Mouse (Mus musculus) stomach, postnatal 0 days (tissue): ENCODE measurements around the gene Mef2c. TPM values are rescaled to one million over a fixed set of nuclear protein-coding genes. Genes with fewer than 3 reads are reported as not detected.

Source experiments
- ATAC-seq: fragments of 200-750 bp; cut with Nextera tagmentation; 2 replicates; pipeline ENCODE4 v1.8.0; 2017; ENCODE audit not compliant: low FRiP score, low TSS enrichment
- DNase-seq: peaks from one replicate; pipeline ENCODE4 v3.0.0-alpha.2; 2016; ENCODE audit warnings: low spot score
- H3K27ac ChIP-seq: fragments of 300-500 bp; sonication (generic); replicated peaks from 2 replicates; pipeline ENCODE4 v1.5.1; 2014; ENCODE audit warnings: mild to moderate bottlenecking, control low read depth
- H3K27me3 ChIP-seq: fragments of 300-500 bp; sonication (generic); 2 replicates; pipeline ENCODE4 v1.6.1; 2014; ENCODE audit warnings: low read length; ENCODE audit not compliant: control insufficient read depth, insufficient read depth
- H3K36me3 ChIP-seq: fragments of 300-500 bp; sonication (generic); 2 replicates; pipeline ENCODE4 v1.6.1; 2014; ENCODE audit warnings: low read length, mixed read lengths; ENCODE audit not compliant: control insufficient read depth, insufficient read depth
- H3K4me1 ChIP-seq: fragments of 300-500 bp; sonication (generic); replicated peaks from 2 replicates; pipeline ENCODE4 v1.6.1; 2014; ENCODE audit warnings: antibody characterized with exemption; ENCODE audit not compliant: control insufficient read depth, insufficient read depth
- H3K4me2 ChIP-seq: fragments of 300-500 bp; sonication (generic); replicated peaks from 2 replicates; pipeline ENCODE4 v1.6.1; 2014; ENCODE audit warnings: low read depth, mild to moderate bottlenecking, control low read depth, moderate library complexity
- H3K4me3 ChIP-seq: fragments of 300-500 bp; sonication (generic); 2 replicates; pipeline ENCODE4 v1.5.1; 2014; ENCODE audit warnings: low read depth, low read length, control low read depth
- H3K9ac ChIP-seq: fragments of 300-500 bp; sonication (generic); 2 replicates; pipeline ENCODE4 v1.6.1; 2014; ENCODE audit warnings: mild to moderate bottlenecking, low read length, control low read depth, mixed read lengths
- H3K9me3 ChIP-seq: fragments of 300-500 bp; sonication (generic); 2 replicates; pipeline ENCODE4 v1.6.1; 2016; ENCODE audit warnings: low read length; ENCODE audit not compliant: control insufficient read depth
- CTCF ChIP-seq: IDR thresholded peaks from 2 replicates; pipeline ENCODE4 v1.5.1; 2016; ENCODE audit warnings: antibody characterized with exemption, low read depth, mild to moderate bottlenecking, moderate library complexity
- EP300 ChIP-seq: optimal IDR thresholded peaks from 2 replicates; pipeline ENCODE3; 2016; ENCODE audit warnings: antibody characterized with exemption
- WGBS: fragments of 180-500 bp; shearing (Covaris S2); extraction: QIAGEN DNeasy Blood & Tissue Kit; methylation state at CpG from one replicate; pipeline ENCODE4 v1.1.7; 2014; 5-methylcytosine and 5-hydroxymethylcytosine counted together
- polyA plus RNA-seq: library from polyadenylated mRNA; unstranded; fragments of >200 nt; fragmentation: Nextera tagmentation; extraction: Ambion mirVana; gene quantifications from 2 replicates; pipeline ENCODE4 v1.2.1, GENCODE M21; 2015

Mef2c gene
- polyA plus RNA-seq, 1 experiment from 2014 or later = 18.4 TPM

DNA sequence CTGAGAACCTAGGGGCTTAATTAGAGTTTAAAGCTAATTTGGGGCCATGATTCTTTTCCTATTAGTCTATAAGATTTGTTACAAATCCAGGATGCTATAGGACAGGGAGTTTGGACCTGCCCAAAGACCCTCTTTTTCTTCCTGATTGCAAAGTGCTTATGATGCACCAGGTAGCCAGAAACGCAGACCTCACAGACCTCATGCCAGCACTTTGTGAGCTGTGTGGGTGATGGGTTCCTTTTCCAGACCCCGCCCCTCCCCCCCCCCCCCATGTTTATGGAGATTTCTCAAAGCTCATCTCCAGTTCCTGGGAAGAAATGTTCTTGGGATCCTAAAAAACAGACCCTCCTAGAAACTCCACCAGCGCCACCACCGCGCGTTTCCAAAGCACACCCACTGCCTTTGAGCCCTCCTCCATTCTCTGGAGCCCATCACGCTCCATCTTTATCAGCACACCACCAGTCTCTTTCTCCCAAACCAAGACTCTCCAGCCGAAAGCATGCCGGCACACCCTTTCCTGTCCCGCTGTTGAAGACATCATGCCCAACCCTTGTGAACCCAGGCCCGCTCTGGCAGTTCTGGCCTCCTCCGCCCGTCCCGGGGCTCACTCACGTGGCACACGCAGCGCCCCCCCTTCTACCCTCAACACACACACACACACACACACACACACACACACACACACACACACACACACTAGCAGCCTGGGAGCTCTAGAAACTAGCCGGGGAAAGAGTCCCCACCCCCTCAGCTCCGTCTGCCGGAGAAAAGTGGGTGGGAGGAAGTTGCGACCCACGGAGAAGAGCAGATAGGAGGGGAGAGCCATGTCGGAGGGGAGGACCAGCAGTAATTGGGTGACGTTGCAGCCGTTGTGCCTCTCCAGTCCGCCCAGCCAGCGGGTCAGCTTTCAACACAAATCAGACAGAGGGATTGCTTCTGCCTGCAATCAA lies 14.1 kb downstream of the Mef2c start:
- Histone ChIP-seq H3K9me3 (no peaks in the 10 kb centered on the region), H3K27me3 (no peaks in the 10 kb centered on the region), H3K4me3 (peak overlapping the region; percentile 41), H3K9ac (peak overlapping the region; percentile 51), H3K4me2 (peak overlapping the region; percentile 60), H3K36me3 (no peaks in the 10 kb centered on the region), H3K27ac (peak overlapping the region; percentile 46), H3K4me1 (no peaks in the 10 kb centered on the region)
- no peak for TF ChIP-seq EP300
- TF ChIP-seq CTCF = peak; percentile 8; the same call in 1 of the 2 replicates
- ATAC-seq (peak; percentile 79), DNase-seq (peak; percentile 44)
- under 1% methylated on average over 26 of the region's 27 CpGs for WGBS

GRCm38 (mm10) chr13:83520807-83521206 lies 17.0 kb downstream of the Mef2c start:
- Histone ChIP-seq H3K9me3 (no peaks in the 10 kb centered on the region), H3K27ac (no peak overlapping the region), H3K36me3 (no peaks in the 10 kb centered on the region), H3K4me1 (no peaks in the 10 kb centered on the region), H3K4me2 (no peak overlapping the region), H3K4me3 (no peak overlapping the region), H3K27me3 (no peaks in the 10 kb centered on the region), H3K9ac (no peak overlapping the region)
- 68% methylated on average over 4 of the region's 4 CpGs for WGBS
- ATAC-seq (no peak), DNase-seq (no peak)
- no peak for TF ChIP-seq EP300
- no peak for TF ChIP-seq CTCF

GRCm38 (mm10) chr13:83523232-83523969 lies 19.6 kb downstream of the Mef2c start:
- 5% methylated on average over 35 of the region's 35 CpGs for WGBS
- no peaks in the 10 kb centered on the region for H3K36me3 ChIP-seq
- H3K27me3 ChIP-seq = no peaks in the 10 kb centered on the region
- H3K4me2 ChIP-seq = peak overlapping the region; percentile 51
- H3K9me3 ChIP-seq = no peaks in the 10 kb centered on the region
- TF ChIP-seq CTCF = no peak
- no peak for TF ChIP-seq EP300
- H3K9ac ChIP-seq = peak overlapping the region; percentile 56; the same call in 1 of the 2 replicates
- DNase-seq (peak; percentile 34), ATAC-seq (peak; percentile 80; the same call in 1 of the 2 replicates)
- peak overlapping the region; percentile 87; the same call in 1 of the 2 replicates for H3K27ac ChIP-seq
- peak overlapping the region; percentile 67 for H3K4me3 ChIP-seq
- H3K4me1 ChIP-seq = no peaks in the 10 kb centered on the region

DNA sequence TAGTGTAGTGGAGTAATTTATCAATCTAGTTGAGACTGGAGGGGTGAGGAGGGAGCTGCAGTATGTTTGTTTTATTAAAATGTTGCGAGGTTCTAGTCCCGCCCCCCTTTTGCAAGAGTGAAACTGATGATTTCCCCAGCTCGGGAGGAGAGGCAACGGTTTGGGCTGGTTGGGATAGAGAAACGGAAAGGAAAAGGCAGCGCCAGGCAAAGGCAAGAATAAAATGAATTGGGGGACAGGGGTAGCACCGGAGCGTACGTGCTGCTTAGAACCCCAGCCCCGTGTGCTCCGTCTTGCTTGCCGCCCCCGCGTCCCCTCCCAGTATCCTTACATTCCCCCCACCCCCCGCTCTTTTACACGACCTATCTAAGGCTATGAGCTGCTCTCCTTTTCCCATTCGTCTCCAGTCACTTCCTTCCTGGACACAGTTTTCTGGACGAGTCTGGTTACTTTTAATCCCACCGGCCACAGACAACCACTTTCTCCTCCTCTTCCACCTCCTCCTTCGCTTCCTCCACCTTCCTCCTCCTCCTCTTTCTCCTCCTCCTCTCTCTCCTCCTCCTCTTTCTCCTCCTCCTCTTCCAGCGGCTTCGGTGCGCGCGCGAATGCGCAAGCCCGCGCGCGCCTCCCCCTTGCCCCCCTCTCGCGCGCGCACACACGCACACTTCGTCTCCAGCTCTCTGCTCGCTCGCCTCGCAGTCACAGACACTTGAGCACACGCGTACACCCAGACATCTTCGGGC lies 20.5 kb downstream of the Mef2c start:
- DNase-seq (peak; percentile 61), ATAC-seq (peak; percentile 76; the same call in 1 of the 2 replicates)
- Histone ChIP-seq H3K4me2 (peak overlapping the region; percentile 51), H3K9ac (peak overlapping the region; percentile 56), H3K27ac (peak overlapping the region; percentile 87), H3K4me1 (no peaks in the 10 kb centered on the region), H3K27me3 (no peaks in the 10 kb centered on the region), H3K36me3 (no peaks in the 10 kb centered on the region), H3K9me3 (no peaks in the 10 kb centered on the region), H3K4me3 (peak overlapping the region; percentile 67)
- 1% methylated on average over 43 of the region's 43 CpGs for WGBS
- no peak for TF ChIP-seq CTCF
- TF ChIP-seq EP300 = no peak

DNA sequence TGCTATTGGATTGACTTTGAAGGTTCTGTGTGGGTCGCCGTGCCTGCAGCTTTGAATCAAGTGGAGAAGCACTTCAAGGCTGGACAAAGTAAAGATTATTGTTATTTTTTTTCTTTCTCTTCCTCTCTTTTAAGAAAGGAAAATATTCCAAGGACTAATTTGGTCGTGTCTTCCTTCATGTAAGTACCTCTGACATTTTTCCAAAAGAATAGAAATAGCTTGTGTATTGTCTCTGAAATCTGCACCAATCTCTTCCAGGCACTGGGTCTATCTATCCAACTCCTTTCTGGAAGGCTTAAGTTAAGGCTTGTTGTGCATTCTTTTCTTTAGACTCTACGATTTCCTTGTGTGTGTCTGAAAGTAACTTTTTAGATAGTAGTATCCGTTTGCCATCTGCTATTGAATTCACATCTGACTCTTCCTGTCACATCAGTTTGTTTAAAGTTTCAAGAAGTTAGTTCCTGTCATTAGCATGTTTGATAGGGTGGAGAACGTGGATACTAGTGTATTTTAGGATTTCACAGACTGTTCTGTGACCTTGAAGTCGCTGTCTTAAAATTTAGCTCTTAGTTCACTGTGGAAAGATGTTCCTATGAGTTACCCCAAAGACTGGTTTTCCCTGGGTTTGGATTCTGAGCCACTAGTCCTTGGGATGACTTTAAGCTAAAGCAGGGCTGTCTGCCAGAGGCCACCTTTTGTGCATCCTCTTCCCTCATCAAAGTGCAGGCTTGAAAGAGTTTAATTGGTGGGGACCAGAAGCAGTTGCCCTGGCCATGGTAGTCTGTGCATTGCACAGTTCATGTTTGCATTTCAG lies 21.3 kb downstream of the Mef2c start:
- Histone ChIP-seq H3K4me3 (peak overlapping the region; percentile 67), H3K9ac (peak overlapping the region; percentile 39; the same call in 1 of the 2 replicates), H3K4me2 (peak overlapping the region; percentile 51), H3K4me1 (no peaks in the 10 kb centered on the region), H3K36me3 (no peaks in the 10 kb centered on the region), H3K27ac (no peak overlapping the region; the same call in 1 of the 2 replicates), H3K27me3 (no peaks in the 10 kb centered on the region), H3K9me3 (no peaks in the 10 kb centered on the region)
- ATAC-seq = no peak
- no peak for DNase-seq
- TF ChIP-seq EP300 = no peak
- TF ChIP-seq CTCF = no peak
- WGBS = 11% methylated on average over 7 of the region's 7 CpGs
